8 mouse cellular contexts compared by ENCODE assay signal in the genomic region with DNA sequence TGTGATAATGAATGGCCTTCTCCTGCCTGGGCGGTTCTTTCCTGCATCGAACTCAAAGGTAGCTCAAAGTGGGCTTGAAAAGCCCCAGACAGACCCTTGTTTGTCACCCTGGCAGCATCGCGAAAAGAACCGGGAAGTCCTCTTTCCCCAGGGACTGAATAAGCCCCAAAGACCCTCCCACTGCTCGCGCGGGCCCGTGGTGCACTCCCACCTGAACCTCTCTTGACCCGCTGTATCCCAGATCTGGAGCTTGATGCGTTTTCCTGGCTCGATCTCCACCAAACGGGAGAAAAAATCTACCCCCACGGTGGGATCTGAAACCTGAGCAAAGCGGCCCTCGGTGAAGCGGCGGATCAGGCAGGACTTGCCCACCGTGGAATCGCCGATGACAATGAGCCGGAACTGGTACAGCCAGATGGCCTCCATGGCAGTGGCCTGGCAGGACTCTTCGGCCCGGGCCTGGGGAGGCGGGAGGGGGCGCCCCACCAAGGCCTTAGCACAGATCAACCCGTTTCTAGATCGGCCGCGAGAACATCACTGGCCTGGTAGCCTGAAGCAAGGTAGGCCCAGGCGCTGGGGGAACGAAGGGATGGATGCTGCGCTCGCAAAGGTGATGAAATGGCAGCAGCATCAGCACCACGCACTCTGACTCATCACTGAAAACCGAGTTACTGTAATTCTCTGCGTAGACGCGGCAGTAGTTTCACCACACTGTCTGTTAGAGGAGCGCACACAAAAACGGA. TPM values are rescaled to one million over a fixed set of nuclear protein-coding genes. Genes with fewer than 3 reads are reported as not detected.
DNase-seq lines count a peak whose midpoint lies in the region; ATAC-seq lines count a peak whose summit lies in the region.

TSS of gene Rab39b (minus strand) at position 650 of the 743 bp plus-strand sequence.

- H3K27ac ChIP-seq in heart, embryonic 14.5 days (replicated peaks in 1 of 2; ENCODE audit: control insufficient read depth in 1 of 2, insufficient read depth in 1 of 2, low read depth in 2 of 2, low read length in 2 of 2): no peak within 1 kb of the TSS
- no peak within 1 kb of the TSS for H3K27ac ChIP-seq in liver, embryonic 15.5 days (replicated peaks)

- no peaks in the 10 kb centered on the region; a peak in 1 of 4 replicates for H3K4me1 ChIP-seq in heart, embryonic 14.5 days (ENCODE audit: control insufficient read depth in 2 of 2, insufficient read depth in 2 of 2, low read length in 2 of 2)
- no peaks in the 10 kb centered on the region for H3K4me1 ChIP-seq in liver, embryonic 15.5 days (replicated peaks)

- H3K36me3 ChIP-seq in heart, embryonic 14.5 days (ENCODE audit: control insufficient read depth, insufficient read depth, low read length): no peaks in the 10 kb centered on the region
- no peaks in the 10 kb centered on the region for H3K36me3 ChIP-seq in liver, embryonic 15.5 days (replicated peaks)

- peak; percentile 43 for DNase-seq in CD4-positive, CD25-positive, alpha-beta regulatory T cell, adult 2 months (ENCODE audit: low read depth, low spot score)
- peak; percentile 62 for DNase-seq in embryo, embryonic 11 days
- peak; percentile 6 to 18 for DNase-seq in kidney, postnatal 4 days
- peak; percentile 73 for DNase-seq in retina, embryonic 14.5 days (ENCODE audit: low spot score)
- DNase-seq in spleen, postnatal 4 days (ENCODE audit: low spot score in 2 of 2): no peak

- peak within 1 kb of the TSS; percentile 11; the same call in 1 of the 2 replicates for H3K9ac ChIP-seq in heart, embryonic 14.5 days (ENCODE audit: low read length)
- no peak within 1 kb of the TSS for H3K9ac ChIP-seq in liver, embryonic 15.5 days

- no peaks in the 10 kb centered on the region for H3K9me3 ChIP-seq in heart, embryonic 14.5 days (ENCODE audit: control insufficient read depth, low read length)
- no peaks in the 10 kb centered on the region for H3K9me3 ChIP-seq in liver, embryonic 15.5 days (replicated peaks)

- H3K4me2 ChIP-seq in heart, embryonic 14.5 days (ENCODE audit: low read length): peak within 1 kb of the TSS; percentile 65
- peak within 1 kb of the TSS; percentile 39 for H3K4me2 ChIP-seq in liver, embryonic 15.5 days

- H3K27me3 ChIP-seq in heart, embryonic 14.5 days (ENCODE audit: control insufficient read depth, insufficient read depth, low read length): no peaks in the 10 kb centered on the region
- H3K27me3 ChIP-seq in liver, embryonic 15.5 days: peaks cover 7% of the 10 kb centered on the region; the same call in 1 of the 2 replicates

- WGBS in heart, embryonic 14.5 days: 18% methylated on average over 41 of the region's 41 CpGs
- 13% methylated on average over 41 of the region's 41 CpGs for WGBS in liver, embryonic 15.5 days (ENCODE audit: insufficient replicate concordance)

- H3K4me3 ChIP-seq in heart, embryonic 14.5 days (ENCODE audit: control insufficient read depth in 1 of 2, insufficient read depth in 1 of 2, low read depth in 1 of 2, low read length in 2 of 2): peak within 1 kb of the TSS; percentile 40 to 50
- 0 out of 2 replicates have a peak within 1 kb of the TSS, but pooled peaks have one; percentile 8 for H3K4me3 ChIP-seq in liver, embryonic 15.5 days (replicated peaks)

- ATAC-seq in activated CD4-positive, CD25-positive, alpha-beta regulatory T cell, adult 4 months: peak; percentile 88
- no peak for ATAC-seq in heart, embryonic 14.5 days (ENCODE audit: insufficient number of reproducible peaks, insufficient read depth, low FRiP score, low read depth)
- ATAC-seq in liver, embryonic 15.5 days (ENCODE audit: insufficient read depth): no peak

RNA-seq across cellular contexts. Expression of gene Rab39b, which starts in this region (rescaled TPM):
- 1 to 10 TPM; 2.0 to 2.5 TPM for polyA plus RNA-seq in activated CD4-positive, CD25-positive, alpha-beta regulatory T cell, adult 4 months (2017; shearing (Covaris generic))
- polyA plus RNA-seq in heart, embryonic 14.5 days (2014; fragmentation: Nextera tagmentation; extraction: Ambion mirVana): 0.20 and 0.30 TPM in 2 replicates
- polyA plus RNA-seq in liver, embryonic 15.5 days (2015; fragmentation: Nextera tagmentation; extraction: Ambion mirVana): 0.10 TPM in 1 of 2 replicates, not detected in the other

Comparison
In these comparisons a context has a peak if more than half of its experiments do, and no peak if none do; other contexts are left out.
1. DNase-seq: peak in CD4-positive, CD25-positive, alpha-beta regulatory T cell, adult 2 months (single experiment), embryo, embryonic 11 days (single experiment), kidney, postnatal 4 days (2 of 2) and retina, embryonic 14.5 days (single experiment); none in spleen, postnatal 4 days (0 of 2).